Mouse (Mus musculus) cerebellum, adult 2 months (tissue): ENCODE results near the gene Dbndd2. TPM values are rescaled to one million over a fixed set of nuclear protein-coding genes. Genes with fewer than 3 reads are reported as not detected.

Source experiments
- DNase-seq, 2 experiments: peaks; one replicate each; pipeline ENCODE4 v3.0.0; 2021
- H3K27ac ChIP-seq: fragments of 200-500 bp; 2 replicates; pipeline ENCODE4 v1.5.1; 2012; ENCODE audit warnings: low read length, control low read depth, inconsistent platforms; ENCODE audit not compliant: insufficient read depth
- H3K27me3 ChIP-seq: fragments of 200-500 bp; 2 replicates; pipeline ENCODE4 v1.6.1; 2012; ENCODE audit warnings: inconsistent platforms, mild to moderate bottlenecking, low read length, moderate library complexity; ENCODE audit not compliant: control insufficient read depth, insufficient read depth
- H3K4me1 ChIP-seq: fragments of 200-500 bp; 2 replicates; pipeline ENCODE4 v1.6.1; 2011; ENCODE audit warnings: low read length; ENCODE audit not compliant: control insufficient read depth, insufficient read depth
- H3K4me3 ChIP-seq: fragments of 200-500 bp; replicated peaks from 2 replicates; pipeline ENCODE3; 2011; ENCODE audit warnings: mild to moderate bottlenecking, low read depth, low read length, control low read depth; ENCODE audit not compliant: insufficient read depth
- CTCF ChIP-seq: fragments of 200-500 bp; IDR thresholded peaks from 2 replicates; pipeline ENCODE4 v1.5.1; 2011; ENCODE audit warnings: low read depth, mild to moderate bottlenecking, control low read depth, low read length, moderate library complexity, borderline replicate concordance; ENCODE audit not compliant: insufficient read depth
- POLR2A ChIP-seq: fragments of 200-500 bp; IDR thresholded peaks from 2 replicates; pipeline ENCODE4 v1.6.1; 2011; ENCODE audit warnings: low read length, control low read depth, borderline replicate concordance; ENCODE audit not compliant: insufficient read depth
- WGBS: fragments of 180-500 bp; shearing (Covaris S2); methylation state at CpG from one replicate; pipeline ENCODE4 v1.1.7; 2018; 5-methylcytosine and 5-hydroxymethylcytosine counted together
- polyA plus RNA-seq: library from polyadenylated mRNA; depleted of rRNA; stranded (reverse); fragments of >200 nt; gene quantifications from 2 replicates; pipeline ENCODE4 v1.2.3, GENCODE M21; 2012; rRNA removed

The Dbndd2 gene
- polyA plus RNA-seq: 428 and 462 TPM in 2 replicates

GRCm38 (mm10) chr2:164485681-164486257 lies at the start of gene Dbndd2:
Gene Dbndd2 (plus strand): TSS chr2:164486106.
- TF ChIP-seq CTCF (no peak), POLR2A (no peak; the same call in 1 of the 2 replicates)
- WGBS: 2% methylated on average over 26 of the region's 26 CpGs
- no peak for DNase-seq
- Histone ChIP-seq H3K27ac (peak within 1 kb of the TSS; percentile 85), H3K4me3 (peak within 1 kb of the TSS; percentile 55), H3K27me3 (no peaks in the 10 kb centered on the region), H3K4me1 (peaks cover 9% of the 10 kb centered on the region)

GRCm38 (mm10) chr2:164436215-164436913 lies 49.5 kb upstream of the Dbndd2 start:
- Histone ChIP-seq H3K27me3 (no peaks in the 10 kb centered on the region), H3K4me3 (no peak overlapping the region), H3K27ac (peak overlapping the region; percentile 17; the same call in 1 of the 2 replicates), H3K4me1 (no peaks in the 10 kb centered on the region)
- TF ChIP-seq CTCF (no peak), POLR2A (no peak)
- DNase-seq: peak in 1 of 2 experiments; percentile 33
- WGBS: 26% methylated on average over 8 of the region's 8 CpGs

GRCm38 (mm10) chr2:164436961-164437360 lies 48.9 kb upstream of the Dbndd2 start:
- no peak for TF ChIP-seq CTCF
- TF ChIP-seq POLR2A: no peak
- no peaks in the 10 kb centered on the region for H3K27me3 ChIP-seq
- no peaks in the 10 kb centered on the region for H3K4me1 ChIP-seq
- H3K27ac ChIP-seq: peak overlapping the region; percentile 17; the same call in 1 of the 2 replicates
- no peak overlapping the region for H3K4me3 ChIP-seq
- WGBS: 55% methylated on average over 3 of the region's 3 CpGs
- DNase-seq: no peak

- peak overlapping the region; percentile 16 for H3K4me3 ChIP-seq
- H3K27ac ChIP-seq: peak overlapping the region; percentile 41; the same call in 1 of the 2 replicates
- 74% methylated on average over 6 of the region's 6 CpGs for WGBS
Measured at GRCm38 (mm10) chr2:164437710-164438109, 48.2 kb upstream of the Dbndd2 start.

GRCm38 (mm10) chr2:164438257-164438656 lies 47.6 kb upstream of the Dbndd2 start:
- WGBS: 75% methylated on average over 8 of the region's 8 CpGs
- Histone ChIP-seq H3K4me1 (no peaks in the 10 kb centered on the region), H3K27ac (peak overlapping the region; percentile 41), H3K4me3 (no peak overlapping the region), H3K27me3 (no peaks in the 10 kb centered on the region)
- no peak for DNase-seq
- TF ChIP-seq CTCF: no peak
- no peak for TF ChIP-seq POLR2A

More at GRCm38 (mm10) chr2:164437710-164438109, 48.2 kb upstream of the Dbndd2 start:
- no peaks in the 10 kb centered on the region for H3K27me3 ChIP-seq
- no peaks in the 10 kb centered on the region for H3K4me1 ChIP-seq
- no peak for DNase-seq
- TF ChIP-seq CTCF: no peak
- TF ChIP-seq POLR2A: no peak

GRCm38 (mm10) chr2:164439001-164439421 lies 46.9 kb upstream of the Dbndd2 start:
- H3K4me3 ChIP-seq: no peak overlapping the region
- H3K27ac ChIP-seq: peak overlapping the region; percentile 32; the same call in 1 of the 2 replicates
- 52% methylated on average over 3 of the region's 3 CpGs for WGBS
- TF ChIP-seq CTCF (no peak), POLR2A (no peak)
- no peaks in the 10 kb centered on the region for H3K27me3 ChIP-seq
- H3K4me1 ChIP-seq: no peaks in the 10 kb centered on the region
- peak in 1 of 2 experiments; percentile 53 for DNase-seq

- Histone ChIP-seq H3K4me1 (no peaks in the 10 kb centered on the region), H3K27me3 (no peaks in the 10 kb centered on the region), H3K4me3 (no peak overlapping the region), H3K27ac (no peak overlapping the region)
- no peak for DNase-seq
- no peak for TF ChIP-seq POLR2A
- TF ChIP-seq CTCF: no peak
- 64% methylated on average over 5 of the region's 5 CpGs for WGBS
Measured at GRCm38 (mm10) chr2:164440314-164440713, 45.6 kb upstream of the Dbndd2 start.

GRCm38 (mm10) chr2:164441155-164441554 lies 44.8 kb upstream of the Dbndd2 start:
- Histone ChIP-seq H3K4me3 (peak overlapping the region; percentile 32), H3K4me1 (no peaks in the 10 kb centered on the region), H3K27me3 (no peaks in the 10 kb centered on the region), H3K27ac (peak overlapping the region; percentile 50)
- no peak for TF ChIP-seq POLR2A
- no peak for TF ChIP-seq CTCF
- 47% methylated on average over 8 of the region's 8 CpGs for WGBS
- DNase-seq: no peak

- Histone ChIP-seq H3K4me1 (no peaks in the 10 kb centered on the region), H3K27ac (peak overlapping the region; percentile 50; the same call in 1 of the 2 replicates), H3K27me3 (no peaks in the 10 kb centered on the region), H3K4me3 (peak overlapping the region; percentile 45)
- WGBS: 43% methylated on average over 7 of the region's 7 CpGs
- TF ChIP-seq POLR2A (no peak), CTCF (no peak)
- no peak for DNase-seq
Measured at GRCm38 (mm10) chr2:164441731-164442130, 44.2 kb upstream of the Dbndd2 start.
